Mouse (Mus musculus): Measurements from ENCODE around the gene Krt84. TPM values are rescaled to one million over a fixed set of nuclear protein-coding genes. Genes with fewer than 3 reads are reported as not detected.
A peak's percentile ranks its signal among the peaks of the same experiment; 100 is the strongest.

Krt84 gene
- polyA plus RNA-seq, 1 experiment from 2014 or later: not detected

DNA sequence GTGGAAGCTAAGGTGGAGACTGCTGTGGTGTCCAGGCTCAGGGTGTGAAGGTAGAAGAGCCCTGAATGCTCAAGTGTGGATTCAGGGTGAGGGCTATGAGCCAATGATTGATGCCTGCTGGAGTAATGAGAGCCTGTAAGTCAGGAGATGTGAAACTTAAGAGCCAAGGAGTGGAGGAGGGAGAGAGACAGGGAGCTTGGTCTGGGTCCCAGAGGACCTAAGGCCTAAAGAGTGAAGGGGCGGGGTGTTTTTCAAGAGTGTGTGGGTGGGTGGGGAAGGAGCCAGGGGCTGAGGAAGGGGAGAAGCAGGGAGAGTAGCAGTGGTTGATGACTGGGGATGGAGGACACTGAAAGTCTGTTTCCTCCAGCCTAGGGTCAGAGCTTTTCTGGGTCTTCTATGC is 49.0 kb downstream of the Krt84 start:
- Histone ChIP-seq H3K27ac (replicated peaks in 1 of 2; ENCODE audit: control insufficient read depth in 1 of 2, insufficient read depth in 1 of 2, low read depth in 2 of 2, low read length in 2 of 2) (no peak overlapping the region), H3K27me3 (ENCODE audit: control insufficient read depth, insufficient read depth, low read length) (peaks cover 16% of the 10 kb centered on the region), H3K4me3 (ENCODE audit: control insufficient read depth in 1 of 2, insufficient read depth in 1 of 2, low read depth in 1 of 2, low read length in 2 of 2) (no peak overlapping the region), H3K36me3 (ENCODE audit: control insufficient read depth, insufficient read depth, low read length) (no peaks in the 10 kb centered on the region), H3K4me1 (ENCODE audit: control insufficient read depth in 2 of 2, insufficient read depth in 2 of 2, low read length in 2 of 2) (peaks cover 9% of the 10 kb centered on the region in 2 experiments; a peak in 2 of 4 replicates), H3K4me2 (ENCODE audit: low read length) (no peak overlapping the region), H3K9me3 (ENCODE audit: control insufficient read depth, low read length) (no peaks in the 10 kb centered on the region), H3K9ac (ENCODE audit: low read length) (no peak overlapping the region)
- no peak for ATAC-seq (ENCODE audit: insufficient number of reproducible peaks, insufficient read depth, low FRiP score, low read depth)
- WGBS: 45% methylated on average over 1 of the region's 1 CpGs

DNA sequence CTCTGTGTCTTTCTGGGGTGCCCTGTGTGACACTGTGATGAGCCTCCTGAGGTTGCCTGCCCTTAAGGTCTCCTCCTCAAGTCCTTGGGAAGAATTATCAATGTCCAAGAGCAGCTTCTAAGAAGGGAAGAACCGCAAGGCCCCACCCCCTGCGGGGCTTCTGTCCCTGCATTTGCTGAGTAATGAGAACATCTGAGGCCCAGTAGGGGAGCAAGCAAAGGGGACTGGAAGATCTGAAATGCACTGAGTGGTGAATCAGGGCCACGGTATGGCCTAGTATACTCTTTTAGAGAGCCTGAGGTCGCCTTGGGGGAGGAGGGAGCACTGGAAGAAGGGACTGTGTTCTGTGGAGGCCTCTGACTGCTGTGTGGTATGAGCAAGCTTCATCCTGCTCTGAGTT is 50.6 kb downstream of the Krt84 start:
- Histone ChIP-seq H3K4me3 (ENCODE audit: control insufficient read depth in 1 of 2, insufficient read depth in 1 of 2, low read depth in 1 of 2, low read length in 2 of 2) (no peak overlapping the region), H3K36me3 (ENCODE audit: control insufficient read depth, insufficient read depth, low read length) (no peaks in the 10 kb centered on the region), H3K4me1 (ENCODE audit: control insufficient read depth in 2 of 2, insufficient read depth in 2 of 2, low read length in 2 of 2) (peaks cover 9% of the 10 kb centered on the region in 2 experiments; a peak in 2 of 4 replicates), H3K9me3 (ENCODE audit: control insufficient read depth, low read length) (no peaks in the 10 kb centered on the region), H3K27me3 (ENCODE audit: control insufficient read depth, insufficient read depth, low read length) (peaks cover 26% of the 10 kb centered on the region), H3K4me2 (ENCODE audit: low read length) (no peak overlapping the region), H3K27ac (replicated peaks in 1 of 2; ENCODE audit: control insufficient read depth in 1 of 2, insufficient read depth in 1 of 2, low read depth in 2 of 2, low read length in 2 of 2) (no peak overlapping the region), H3K9ac (ENCODE audit: low read length) (no peak overlapping the region)
- ATAC-seq (ENCODE audit: insufficient number of reproducible peaks, insufficient read depth, low FRiP score, low read depth): no peak
- WGBS: 34% methylated on average over 4 of the region's 4 CpGs

- Histone ChIP-seq H3K9me3 (ENCODE audit: control insufficient read depth, low read length) (no peaks in the 10 kb centered on the region), H3K27ac (replicated peaks in 1 of 2; ENCODE audit: control insufficient read depth in 1 of 2, insufficient read depth in 1 of 2, low read depth in 2 of 2, low read length in 2 of 2) (no peak overlapping the region), H3K9ac (ENCODE audit: low read length) (no peak overlapping the region), H3K4me2 (ENCODE audit: low read length) (peak overlapping the region; percentile 62), H3K4me3 (ENCODE audit: control insufficient read depth in 1 of 2, insufficient read depth in 1 of 2, low read depth in 1 of 2, low read length in 2 of 2) (peak overlapping the region in 1 of 2 experiments; percentile 26; a peak in 2 of 4 replicates), H3K4me1 (ENCODE audit: control insufficient read depth in 2 of 2, insufficient read depth in 2 of 2, low read length in 2 of 2) (peaks cover 7 to 9% of the 10 kb centered on the region in 2 experiments; a peak in 2 of 4 replicates), H3K27me3 (ENCODE audit: control insufficient read depth, insufficient read depth, low read length) (peaks cover 26% of the 10 kb centered on the region), H3K36me3 (ENCODE audit: control insufficient read depth, insufficient read depth, low read length) (no peaks in the 10 kb centered on the region)
- 34% methylated on average over 11 of the region's 11 CpGs for WGBS
- ATAC-seq (ENCODE audit: insufficient number of reproducible peaks, insufficient read depth, low FRiP score, low read depth): no peak
These were observed 53.0 kb downstream of the Krt84 start for GRCm38 (mm10) chr15:101479666-101480060.

GRCm38 (mm10) chr15:101479007-101479665 is 53.5 kb downstream of the Krt84 start:
- Histone ChIP-seq H3K4me1 (ENCODE audit: control insufficient read depth in 2 of 2, insufficient read depth in 2 of 2, low read length in 2 of 2) (peaks cover 7 to 9% of the 10 kb centered on the region in 2 experiments; a peak in 2 of 4 replicates), H3K36me3 (ENCODE audit: control insufficient read depth, insufficient read depth, low read length) (no peaks in the 10 kb centered on the region), H3K9ac (ENCODE audit: low read length) (no peak overlapping the region; the same call in 1 of the 2 replicates), H3K27ac (replicated peaks in 1 of 2; ENCODE audit: control insufficient read depth in 1 of 2, insufficient read depth in 1 of 2, low read depth in 2 of 2, low read length in 2 of 2) (no peak overlapping the region), H3K4me2 (ENCODE audit: low read length) (peak overlapping the region; percentile 62), H3K9me3 (ENCODE audit: control insufficient read depth, low read length) (no peaks in the 10 kb centered on the region), H3K4me3 (ENCODE audit: control insufficient read depth in 1 of 2, insufficient read depth in 1 of 2, low read depth in 1 of 2, low read length in 2 of 2) (peak overlapping the region; percentile 3 to 26; a peak in 3 of 4 replicates), H3K27me3 (ENCODE audit: control insufficient read depth, insufficient read depth, low read length) (peaks cover 26% of the 10 kb centered on the region)
- ATAC-seq (ENCODE audit: insufficient number of reproducible peaks, insufficient read depth, low FRiP score, low read depth): no peak
- WGBS: 9% methylated on average over 31 of the region's 31 CpGs

Small RNA genes lying within 50 kb of the gene (microRNA-seq; reads per million reads assigned to microRNA genes)
- gene Gm44393: not detected
- gene Gm44460: not detected

Other genes starting within 250 kb of the Krt84 start
- 49.5 and 50.4 TPM in 2 replicates for gene Atg101, start 248.5 kb downstream of the Krt84 start, polyA plus RNA-seq (2014; fragmentation: Nextera tagmentation; extraction: Ambion mirVana)
- gene 6030408B16Rik, start 239.6 kb downstream of the Krt84 start, polyA plus RNA-seq (2014; fragmentation: Nextera tagmentation; extraction: Ambion mirVana): 0.85 and 1.8 TPM in 2 replicates
- 6.9 and 8.0 TPM in 2 replicates for gene Krt80, start 162.7 kb downstream of the Krt84 start, polyA plus RNA-seq (2014; fragmentation: Nextera tagmentation; extraction: Ambion mirVana)
- gene Krt7, start 121.8 kb downstream of the Krt84 start, polyA plus RNA-seq (2014; fragmentation: Nextera tagmentation; extraction: Ambion mirVana): 10.0 and 13.7 TPM in 2 replicates
- not detected in 2 replicates for gene Krt87, start 94.0 kb downstream of the Krt84 start, polyA plus RNA-seq (2014; fragmentation: Nextera tagmentation; extraction: Ambion mirVana)
- gene Krt88, start 85.1 kb downstream of the Krt84 start, polyA plus RNA-seq (2014; fragmentation: Nextera tagmentation; extraction: Ambion mirVana): not detected in 2 replicates
- not detected in 2 replicates for gene Krt81, start 69.1 kb downstream of the Krt84 start, polyA plus RNA-seq (2014; fragmentation: Nextera tagmentation; extraction: Ambion mirVana)
- not detected in 2 replicates for gene Krt86, start 59.3 kb downstream of the Krt84 start, polyA plus RNA-seq (2014; fragmentation: Nextera tagmentation; extraction: Ambion mirVana)
- not detected in 2 replicates for gene Krt83, start 41.3 kb downstream of the Krt84 start, polyA plus RNA-seq (2014; fragmentation: Nextera tagmentation; extraction: Ambion mirVana)
- gene Gm49425, start 15.6 kb downstream of the Krt84 start, polyA plus RNA-seq (2014; fragmentation: Nextera tagmentation; extraction: Ambion mirVana): not detected in 2 replicates
- gene Krt82, start 17.8 kb upstream of the Krt84 start, polyA plus RNA-seq (2014; fragmentation: Nextera tagmentation; extraction: Ambion mirVana): not detected in 2 replicates
- not detected in 2 replicates for gene Krt90, start 30.1 kb upstream of the Krt84 start, polyA plus RNA-seq (2014; fragmentation: Nextera tagmentation; extraction: Ambion mirVana)
- 0.05 TPM in 1 of 2 replicates, not detected in the other for gene Krt75, start 41.1 kb upstream of the Krt84 start, polyA plus RNA-seq (2014; fragmentation: Nextera tagmentation; extraction: Ambion mirVana)
- gene Gm5414, start 95.4 kb upstream of the Krt84 start, polyA plus RNA-seq (2014; fragmentation: Nextera tagmentation; extraction: Ambion mirVana): not detected in 2 replicates
- gene Gm5478, start 114.6 kb upstream of the Krt84 start, polyA plus RNA-seq (2014; fragmentation: Nextera tagmentation; extraction: Ambion mirVana): not detected in 2 replicates
- not detected in 2 replicates for gene Krt6b, start 147.5 kb upstream of the Krt84 start, polyA plus RNA-seq (2014; fragmentation: Nextera tagmentation; extraction: Ambion mirVana)
- gene Krt6a, start 161.5 kb upstream of the Krt84 start, polyA plus RNA-seq (2014; fragmentation: Nextera tagmentation; extraction: Ambion mirVana): not detected in 2 replicates
- gene Krt5, start 180.1 kb upstream of the Krt84 start, polyA plus RNA-seq (2014; fragmentation: Nextera tagmentation; extraction: Ambion mirVana): not detected in 2 replicates
- gene Krt71, start 210.3 kb upstream of the Krt84 start, polyA plus RNA-seq (2014; fragmentation: Nextera tagmentation; extraction: Ambion mirVana): not detected in 2 replicates

All from heart, embryonic 14.5 days (tissue).